Mouse (Mus musculus): ENCODE measurements at regions not wholly inside any gene's neighbourhood (a gene's known extent, or its start where the extent isn't known, plus 50 kb on each side); places are given as distances from the start of the nearest gene placed in this dataset.

DNA sequence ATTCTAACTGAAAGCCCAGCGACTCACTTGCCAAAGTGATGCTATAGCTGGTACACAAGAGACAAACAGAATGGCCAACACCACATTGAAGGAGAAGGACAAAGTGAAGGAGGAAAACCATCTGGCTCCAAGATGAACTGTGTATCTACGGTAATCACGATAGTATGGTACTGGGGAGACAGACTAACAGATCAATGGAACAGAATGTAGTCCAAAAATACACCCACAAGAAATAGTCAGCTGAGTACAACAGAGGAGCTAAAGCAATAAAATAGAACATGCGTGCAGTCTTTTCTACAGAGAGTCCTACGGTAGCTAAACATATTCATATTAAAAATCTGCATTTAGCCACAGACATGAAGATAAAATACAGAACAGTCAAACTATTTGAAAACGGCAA lies 92.4 kb upstream of the Tmem150c start:
- TF ChIP-seq CTCF (IDR thresholded peaks at IDR 0.05; ENCODE audit: borderline replicate concordance, insufficient read depth, low read length) (no peak), POLR2A (IDR thresholded peaks at IDR 0.05; ENCODE audit: low read depth, low read length) (no peak)

All from embryonic fibroblast, embryonic 13.5 days (primary cell).